Mouse (Mus musculus) heart, embryonic 16.5 days (tissue): ENCODE results near the gene Pde1c. TPM values are rescaled to one million over a fixed set of nuclear protein-coding genes. Genes with fewer than 3 reads are reported as not detected.

ENCODE experiments used
- ATAC-seq: fragments of 200-750 bp; cut with Nextera tagmentation; replicated peaks from 2 replicates; pipeline ENCODE4 v1.8.0; 2017; ENCODE audit warnings: moderate number of reproducible peaks; ENCODE audit not compliant: insufficient read depth, low FRiP score; ENCODE audit errors: extremely low read depth
- H3K27ac ChIP-seq: fragments of 300-500 bp; sonication (generic); 2 replicates; pipeline ENCODE4 v1.5.1; 2014; ENCODE audit warnings: mild to moderate bottlenecking, low read length, control low read depth, moderate library complexity
- H3K27me3 ChIP-seq: fragments of 300-500 bp; sonication (generic); 2 replicates; pipeline ENCODE4 v1.6.1; 2014; ENCODE audit warnings: low read length, mixed read lengths; ENCODE audit not compliant: control insufficient read depth, insufficient read depth
- H3K36me3 ChIP-seq: fragments of 300-500 bp; sonication (generic); 2 replicates; pipeline ENCODE4 v1.6.1; 2014; ENCODE audit not compliant: control insufficient read depth, insufficient read depth
- H3K4me1 ChIP-seq: fragments of 300-500 bp; sonication (generic); 2 replicates; pipeline ENCODE4 v1.6.1; 2014; ENCODE audit warnings: low read length, mixed read lengths; ENCODE audit not compliant: control insufficient read depth, insufficient read depth
- H3K4me2 ChIP-seq: fragments of 300-500 bp; sonication (generic); 2 replicates; pipeline ENCODE4 v1.6.1; 2014; ENCODE audit warnings: low read depth, mild to moderate bottlenecking, control low read depth, low read length
- H3K4me3 ChIP-seq: fragments of 300-500 bp; sonication (generic); 2 replicates; pipeline ENCODE4 v1.5.1; 2014; ENCODE audit warnings: mild to moderate bottlenecking, control low read depth, low read length
- H3K9ac ChIP-seq: fragments of 300-500 bp; sonication (generic); 2 replicates; pipeline ENCODE4 v1.6.1; 2014; ENCODE audit warnings: low read length, control low read depth
- H3K9me3 ChIP-seq: fragments of 300-500 bp; sonication (generic); replicated peaks from 2 replicates; pipeline ENCODE4 v1.6.1; 2016; ENCODE audit warnings: low read length; ENCODE audit not compliant: control insufficient read depth
- WGBS: fragments of 180-500 bp; shearing (Covaris S2); extraction: QIAGEN DNeasy Blood & Tissue Kit; methylation state at CpG from one replicate; pipeline ENCODE4 v1.1.7; 2014; 5-methylcytosine and 5-hydroxymethylcytosine counted together
- polyA plus RNA-seq: library from polyadenylated mRNA; unstranded; fragments of >200 nt; fragmentation: Nextera tagmentation; extraction: Ambion mirVana; gene quantifications from 2 replicates; pipeline ENCODE4 v1.2.1, GENCODE M21; 2015

Gene Pde1c
- polyA plus RNA-seq, 1 experiment from 2014 or later = 12.7 TPM

GRCm38 (mm10) chr6:56331432-56331831, 237.5 kb downstream of the Pde1c start:
- H3K9ac ChIP-seq = no peak overlapping the region
- no peak overlapping the region for H3K4me3 ChIP-seq
- no peaks in the 10 kb centered on the region for H3K36me3 ChIP-seq
- H3K27me3 ChIP-seq = no peaks in the 10 kb centered on the region
- no peaks in the 10 kb centered on the region for H3K9me3 ChIP-seq
- no peaks in the 10 kb centered on the region for H3K4me1 ChIP-seq
- ATAC-seq = no peak
- H3K4me2 ChIP-seq = no peak overlapping the region
- H3K27ac ChIP-seq = no peak overlapping the region
- 87% methylated on average over 6 of the region's 6 CpGs for WGBS

GRCm38 (mm10) chr6:56328103-56328502, 240.8 kb downstream of the Pde1c start:
- Histone ChIP-seq H3K4me3 (no peak overlapping the region), H3K27ac (no peak overlapping the region), H3K9me3 (no peaks in the 10 kb centered on the region), H3K27me3 (no peaks in the 10 kb centered on the region), H3K36me3 (no peaks in the 10 kb centered on the region), H3K4me2 (no peak overlapping the region), H3K4me1 (peaks cover 2% of the 10 kb centered on the region), H3K9ac (no peak overlapping the region)
- 67% methylated on average over 1 of the region's 1 CpGs for WGBS
- ATAC-seq = no peak

- H3K36me3 ChIP-seq = no peaks in the 10 kb centered on the region
- no peak overlapping the region for H3K4me2 ChIP-seq
- H3K4me1 ChIP-seq = peaks cover 8% of the 10 kb centered on the region
- H3K9ac ChIP-seq = peak overlapping the region; percentile 12; the same call in 1 of the 2 replicates
- no peaks in the 10 kb centered on the region for H3K9me3 ChIP-seq
- ATAC-seq = no peak; the same call in 1 of the 2 replicates
- H3K27ac ChIP-seq = peak overlapping the region; percentile 48; the same call in 1 of the 2 replicates
- H3K27me3 ChIP-seq = no peaks in the 10 kb centered on the region
- H3K4me3 ChIP-seq = no peak overlapping the region
- WGBS = 23% methylated on average over 3 of the region's 3 CpGs
Observed at GRCm38 (mm10) chr6:56322799-56323198, 246.1 kb downstream of the Pde1c start.

- ATAC-seq = no peak
- Histone ChIP-seq H3K4me1 (no peaks in the 10 kb centered on the region; the same call in 1 of the 2 replicates), H3K27me3 (no peaks in the 10 kb centered on the region), H3K36me3 (no peaks in the 10 kb centered on the region), H3K9me3 (no peaks in the 10 kb centered on the region), H3K4me2 (no peak overlapping the region), H3K27ac (no peak overlapping the region), H3K9ac (no peak overlapping the region), H3K4me3 (no peak overlapping the region)
Observed at GRCm38 (mm10) chr6:56310318-56310717, 258.6 kb downstream of the Pde1c start.

GRCm38 (mm10) chr6:56306066-56306465, 262.8 kb downstream of the Pde1c start:
- no peak for ATAC-seq
- H3K27ac ChIP-seq = no peak overlapping the region
- H3K9ac ChIP-seq = no peak overlapping the region
- H3K4me1 ChIP-seq = no peaks in the 10 kb centered on the region; the same call in 1 of the 2 replicates
- H3K36me3 ChIP-seq = no peaks in the 10 kb centered on the region
- no peak overlapping the region for H3K4me2 ChIP-seq
- no peaks in the 10 kb centered on the region for H3K9me3 ChIP-seq
- no peaks in the 10 kb centered on the region for H3K27me3 ChIP-seq
- 86% methylated on average over 2 of the region's 2 CpGs for WGBS
- no peak overlapping the region for H3K4me3 ChIP-seq

GRCm38 (mm10) chr6:56292176-56292575, 276.7 kb downstream of the Pde1c start:
- WGBS = 33% methylated on average over 1 of the region's 1 CpGs
- ATAC-seq = no peak
- Histone ChIP-seq H3K36me3 (no peaks in the 10 kb centered on the region), H3K27me3 (no peaks in the 10 kb centered on the region), H3K4me3 (no peak overlapping the region), H3K9ac (no peak overlapping the region), H3K4me2 (no peak overlapping the region), H3K9me3 (no peaks in the 10 kb centered on the region), H3K4me1 (no peaks in the 10 kb centered on the region), H3K27ac (no peak overlapping the region)

- H3K36me3 ChIP-seq = no peaks in the 10 kb centered on the region
- no peak for ATAC-seq
- H3K4me3 ChIP-seq = no peak overlapping the region
- H3K27me3 ChIP-seq = no peaks in the 10 kb centered on the region
- H3K9ac ChIP-seq = no peak overlapping the region
- no peak overlapping the region for H3K4me2 ChIP-seq
- H3K27ac ChIP-seq = no peak overlapping the region
- H3K9me3 ChIP-seq = no peaks in the 10 kb centered on the region
- H3K4me1 ChIP-seq = no peaks in the 10 kb centered on the region
- 64% methylated on average over 2 of the region's 2 CpGs for WGBS
Observed at GRCm38 (mm10) chr6:56289307-56289706, 279.6 kb downstream of the Pde1c start.

GRCm38 (mm10) chr6:56284821-56285220, 284.1 kb downstream of the Pde1c start:
- no peak overlapping the region for H3K4me3 ChIP-seq
- 81% methylated on average over 4 of the region's 4 CpGs for WGBS
- H3K4me2 ChIP-seq = no peak overlapping the region
- no peaks in the 10 kb centered on the region for H3K27me3 ChIP-seq
- no peaks in the 10 kb centered on the region for H3K4me1 ChIP-seq
- ATAC-seq = no peak
- no peaks in the 10 kb centered on the region for H3K9me3 ChIP-seq
- no peaks in the 10 kb centered on the region for H3K36me3 ChIP-seq
- H3K9ac ChIP-seq = no peak overlapping the region
- no peak overlapping the region for H3K27ac ChIP-seq

- WGBS = 84% methylated on average over 1 of the region's 1 CpGs
- H3K9ac ChIP-seq = no peak overlapping the region
- no peak overlapping the region for H3K27ac ChIP-seq
- no peaks in the 10 kb centered on the region for H3K9me3 ChIP-seq
- H3K36me3 ChIP-seq = no peaks in the 10 kb centered on the region
- no peak overlapping the region for H3K4me2 ChIP-seq
- no peak overlapping the region for H3K4me3 ChIP-seq
- no peak for ATAC-seq
- H3K27me3 ChIP-seq = no peaks in the 10 kb centered on the region
- H3K4me1 ChIP-seq = no peaks in the 10 kb centered on the region
Observed at GRCm38 (mm10) chr6:56275461-56275860, 293.4 kb downstream of the Pde1c start.

GRCm38 (mm10) chr6:56271741-56272140, 297.2 kb downstream of the Pde1c start:
- WGBS = 71% methylated on average over 2 of the region's 2 CpGs
- Histone ChIP-seq H3K4me1 (no peaks in the 10 kb centered on the region), H3K4me2 (no peak overlapping the region), H3K36me3 (no peaks in the 10 kb centered on the region), H3K9ac (no peak overlapping the region), H3K4me3 (no peak overlapping the region), H3K9me3 (no peaks in the 10 kb centered on the region), H3K27ac (no peak overlapping the region), H3K27me3 (no peaks in the 10 kb centered on the region)
- ATAC-seq = no peak
